Mouse (Mus musculus) cerebellum, adult 9-10 months (tissue): ENCODE results near the gene Prph2.

Experiments used
- DNase-seq: peaks from one replicate; pipeline ENCODE4 v3.0.0; 2022

The Prph2 gene

GRCm38 (mm10) chr17:46910186-46910585 is at the start of gene Prph2:
TSS of gene Prph2 (plus strand) at chr17:46910459.
- no peak for DNase-seq

- DNase-seq = no peak
Measured at GRCm38 (mm10) chr17:46864566-46865195, 45.6 kb upstream of the Prph2 start.

GRCm38 (mm10) chr17:46866836-46867235 is 43.4 kb upstream of the Prph2 start:
- no peak for DNase-seq

DNA sequence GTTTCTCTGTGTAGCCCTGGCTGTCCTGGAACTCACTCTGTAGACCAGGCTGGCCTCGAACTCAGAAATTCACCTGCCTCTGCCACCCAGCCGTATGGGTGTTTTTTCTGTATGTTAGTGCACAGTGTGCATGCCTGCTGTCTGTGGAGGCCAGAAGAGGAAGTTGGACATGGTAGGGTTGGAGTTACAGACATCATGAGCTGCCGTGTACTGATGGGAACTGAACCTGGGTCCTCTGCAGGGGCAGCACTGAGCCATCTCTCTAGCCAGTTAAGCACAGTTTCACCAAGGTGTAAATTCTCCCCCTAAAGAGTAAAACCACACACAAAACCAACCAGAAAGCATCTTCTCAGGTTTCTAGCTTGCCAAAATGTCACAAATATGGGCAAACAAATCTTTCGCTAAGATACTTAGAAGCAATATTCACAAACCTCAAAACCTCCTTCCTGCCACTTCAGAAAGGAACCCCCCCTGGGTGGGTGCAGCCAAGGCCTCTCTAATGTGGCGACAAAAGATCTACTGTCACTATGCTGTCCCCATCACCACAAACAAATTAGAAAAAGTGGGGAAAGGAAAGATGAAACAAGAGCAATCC is 40.0 kb upstream of the Prph2 start:
- no peak for DNase-seq

GRCm38 (mm10) chr17:46870913-46871312 is 39.3 kb upstream of the Prph2 start:
- DNase-seq = no peak

DNA sequence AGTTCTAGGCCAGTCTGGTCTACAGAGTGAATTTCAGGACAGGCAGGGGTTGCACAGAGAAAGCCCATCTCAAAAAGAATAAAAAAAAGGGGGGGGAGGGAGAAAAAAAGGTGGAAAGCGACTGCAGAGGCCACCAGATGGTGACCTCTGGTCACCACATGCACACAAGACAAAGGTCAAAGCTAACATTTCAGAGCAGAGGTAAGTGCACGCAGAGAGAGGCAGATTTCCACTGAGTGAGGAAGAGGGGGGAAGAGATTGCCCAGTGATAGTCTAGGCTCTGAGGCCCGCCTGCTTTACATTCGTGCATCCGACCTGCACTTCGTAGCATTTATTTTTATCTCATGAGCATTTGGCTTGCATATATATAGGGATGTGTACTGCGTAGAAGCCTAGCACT is 37.5 kb upstream of the Prph2 start:
- DNase-seq = no peak

GRCm38 (mm10) chr17:46874133-46874532 is 36.1 kb upstream of the Prph2 start:
- no peak for DNase-seq

GRCm38 (mm10) chr17:46875626-46876025 is 34.6 kb upstream of the Prph2 start:
- no peak for DNase-seq

- DNase-seq = no peak
Measured at GRCm38 (mm10) chr17:46876371-46876950, 33.8 kb upstream of the Prph2 start.

DNA sequence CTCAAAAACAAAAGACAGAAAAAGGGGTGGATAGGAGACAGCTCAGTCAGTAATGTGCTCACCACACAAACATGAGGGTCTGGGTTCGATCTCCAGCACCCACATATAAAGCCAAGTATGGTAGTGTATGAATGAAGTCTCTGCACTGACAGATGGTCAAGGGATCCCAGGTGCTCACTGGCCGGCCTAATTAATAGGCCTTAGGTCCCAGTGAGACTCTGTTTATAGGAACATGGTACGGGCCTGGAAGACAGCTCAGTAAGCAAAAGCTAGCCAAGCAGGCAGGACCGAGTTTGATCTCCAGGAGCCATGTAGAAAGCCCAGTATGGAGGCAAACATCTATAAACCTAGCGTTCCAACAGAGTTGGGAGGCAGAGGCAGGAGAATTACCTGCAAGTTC is 33.2 kb upstream of the Prph2 start:
- no peak for DNase-seq

DNA sequence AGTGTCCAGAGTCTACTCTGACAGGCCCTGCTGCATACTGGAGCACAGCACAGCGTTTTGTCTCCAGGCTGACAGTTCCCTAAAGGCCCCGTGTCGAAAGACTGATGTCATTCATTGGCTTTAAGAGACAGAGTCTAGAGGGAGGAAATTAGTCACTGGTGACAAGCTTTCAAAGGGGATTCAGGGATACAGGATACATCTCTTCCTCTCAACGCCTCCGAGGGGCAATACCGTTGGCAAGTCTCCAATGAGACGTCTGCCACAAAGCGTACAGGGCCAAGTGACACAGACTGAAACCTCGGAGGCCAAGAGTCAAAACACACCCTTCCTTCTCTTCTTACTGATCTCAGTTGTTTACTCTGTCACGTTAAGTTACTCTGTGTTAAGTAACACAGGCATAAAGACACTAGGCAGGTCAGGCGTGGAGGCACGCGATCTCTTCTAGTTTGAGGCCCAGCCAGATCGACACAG is 30.4 kb upstream of the Prph2 start:
- DNase-seq = no peak

- no peak for DNase-seq
Measured at GRCm38 (mm10) chr17:46880322-46880721, 29.9 kb upstream of the Prph2 start.

DNA sequence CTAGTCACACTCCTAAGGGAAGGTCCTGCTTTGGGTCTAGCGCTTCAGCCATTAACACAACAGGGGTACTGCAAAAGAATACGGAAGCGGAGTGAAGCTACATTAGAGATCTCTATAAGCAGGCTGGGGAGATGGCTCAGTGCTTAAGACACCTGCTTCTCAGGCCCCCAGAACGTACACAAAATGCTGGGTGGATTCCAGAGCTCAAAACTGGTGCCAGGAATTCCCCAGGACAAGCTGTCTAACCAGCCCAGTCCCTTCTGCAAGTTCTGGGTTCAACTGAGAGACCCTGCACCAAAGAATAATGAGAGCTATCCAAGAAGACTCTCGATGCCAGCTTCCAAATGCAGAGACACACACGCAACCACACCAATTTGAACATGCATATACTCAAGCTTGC is 28.5 kb upstream of the Prph2 start:
- DNase-seq = no peak

GRCm38 (mm10) chr17:46883107-46883506 is 27.2 kb upstream of the Prph2 start:
- DNase-seq = no peak

DNA sequence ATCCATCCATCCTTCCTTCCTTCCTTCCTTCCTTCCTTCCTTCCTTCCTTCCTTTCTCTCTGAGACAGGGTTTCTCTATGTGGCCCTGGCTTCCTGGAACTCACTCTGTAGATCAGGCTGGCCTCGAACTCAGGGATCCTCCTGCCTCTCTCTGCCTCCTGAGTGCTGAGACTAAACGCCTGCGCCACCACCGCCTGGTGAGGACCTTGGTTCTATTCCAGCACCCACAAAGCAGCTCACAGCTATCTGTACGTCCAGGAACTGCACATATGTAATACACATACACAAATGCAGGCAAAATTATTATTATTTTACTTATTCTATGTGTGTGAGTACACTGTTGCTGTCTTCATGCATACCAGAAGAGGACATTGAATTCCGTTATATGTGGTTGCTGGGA is 25.5 kb upstream of the Prph2 start:
- DNase-seq = no peak

GRCm38 (mm10) chr17:46885218-46885909 is 24.9 kb upstream of the Prph2 start:
- DNase-seq = no peak

- no peak for DNase-seq
Measured at GRCm38 (mm10) chr17:46885910-46886643, 24.2 kb upstream of the Prph2 start.

DNA sequence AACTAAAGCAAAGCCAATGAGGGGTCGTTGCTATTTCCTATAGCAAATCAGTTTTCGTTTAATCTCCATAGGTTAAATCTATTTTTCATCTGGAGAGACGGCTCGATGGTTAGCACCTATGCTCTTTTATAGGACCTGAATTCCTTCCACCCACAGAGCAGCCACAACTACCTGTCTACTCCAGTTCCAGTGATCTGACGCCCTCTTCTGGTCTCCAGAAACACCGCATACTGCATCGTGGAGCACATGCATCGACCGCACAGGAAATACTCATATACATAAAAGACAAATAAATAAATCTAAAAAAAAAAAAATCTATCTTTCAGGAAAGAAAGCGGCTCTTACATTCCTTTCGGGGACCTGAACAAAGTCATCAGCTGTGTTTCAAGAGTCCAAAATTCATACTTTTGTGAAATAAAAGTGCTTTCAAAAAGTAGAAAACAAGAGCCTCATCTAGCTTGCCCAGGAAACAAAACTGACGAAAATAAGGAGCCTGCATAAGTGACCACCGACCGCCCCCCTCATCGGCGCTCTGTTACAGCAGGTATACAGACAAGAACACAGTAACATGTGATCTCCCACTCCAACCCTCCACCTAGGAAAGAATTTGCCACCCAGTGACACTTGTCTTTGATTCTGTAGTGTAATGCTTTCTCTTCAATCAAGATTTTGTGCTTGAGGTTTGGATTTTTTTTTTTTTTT is 21.6 kb upstream of the Prph2 start:
- DNase-seq = peak; percentile 82

DNA sequence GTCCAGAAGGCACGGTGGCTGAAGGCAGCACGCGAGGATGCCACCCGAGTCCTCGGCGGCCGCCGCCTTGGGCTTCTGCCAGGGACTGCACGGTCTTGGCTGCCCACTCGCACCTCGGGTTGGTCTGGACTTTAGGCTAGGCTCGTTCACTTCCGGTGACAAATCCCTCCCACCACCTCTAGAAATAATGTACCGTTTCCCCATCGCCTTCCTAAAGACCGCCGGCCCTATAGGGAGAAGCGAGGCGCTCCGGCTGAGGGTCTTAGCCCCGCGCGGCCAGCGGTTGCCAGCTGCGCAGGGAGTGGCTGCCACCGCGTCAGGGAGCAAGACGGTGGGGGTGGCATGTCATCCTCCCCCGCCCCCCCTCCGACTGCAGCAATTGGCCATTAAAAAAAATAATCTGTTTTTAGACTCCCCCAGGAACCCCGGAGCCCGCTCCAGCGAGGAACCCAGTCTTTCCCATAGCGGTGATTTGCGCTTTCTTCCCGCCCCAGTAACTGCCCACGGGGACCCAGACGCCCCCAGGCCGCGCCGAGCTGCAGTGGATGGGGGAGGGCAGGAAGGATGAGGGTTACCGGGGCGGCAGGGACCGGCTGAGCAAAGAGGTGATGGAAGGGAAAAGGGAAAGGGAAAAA is 20.7 kb upstream of the Prph2 start:
- DNase-seq = peak; percentile 89

DNA sequence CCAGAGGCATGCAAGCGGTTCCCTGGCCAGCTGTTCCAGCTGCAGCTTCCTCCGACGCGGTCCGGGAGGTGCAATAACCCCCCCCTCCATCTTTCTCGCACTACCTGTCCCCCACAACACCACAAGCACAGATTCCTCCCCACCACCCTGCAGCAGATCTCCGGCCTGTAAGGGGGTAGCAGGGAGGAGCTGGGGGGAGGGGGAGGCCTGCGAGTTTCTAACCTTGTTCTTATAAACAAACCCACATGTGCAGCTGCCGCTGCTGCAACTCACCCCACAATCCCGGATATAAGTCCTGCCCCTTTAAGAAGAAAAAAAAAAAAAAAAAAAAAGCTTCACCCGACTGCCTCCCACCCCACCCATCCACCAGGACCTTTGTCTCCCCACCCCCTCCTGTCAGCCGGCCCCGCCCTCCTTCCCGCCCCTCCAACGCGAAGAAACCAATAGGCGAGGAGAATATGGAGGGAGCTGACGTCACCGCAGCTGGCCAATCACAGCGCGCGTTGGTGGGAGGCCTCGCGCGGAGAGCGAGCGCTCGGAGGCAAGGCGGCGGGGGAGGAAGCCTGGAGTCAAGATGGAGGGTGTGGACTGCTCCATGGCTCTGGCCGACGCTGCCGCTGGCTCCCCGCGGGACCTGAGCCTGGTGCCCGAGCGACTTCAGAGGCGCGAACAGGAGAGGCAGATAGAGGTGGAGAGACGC is 20.0 kb upstream of the Prph2 start, which contains the start of gene Tbcc:
Gene Tbcc (plus strand): TSS at position 569 of the 700 bp plus-strand sequence.
- peak; percentile 97 for DNase-seq
